Mouse (Mus musculus) E14TG2a.4 (cell line): ENCODE data around the gene Clrn3.

Experiments
- CTCF ChIP-seq: conservative IDR thresholded peaks from 2 replicates; pipeline ENCODE4 v1.5.1; 2014; ENCODE audit warnings: low read length
- NANOG ChIP-seq: IDR thresholded peaks from 2 replicates; pipeline ENCODE4 v1.6.1; 2014; ENCODE audit warnings: borderline replicate concordance, low read length, mixed read lengths
- POU5F1 ChIP-seq: IDR thresholded peaks from 2 replicates; pipeline ENCODE4 v1.6.1; 2014; ENCODE audit warnings: low read length, borderline replicate concordance

GRCm38 (mm10) chr7:135528515-135528914, at the start of gene Clrn3:
- TF ChIP-seq CTCF (no peak), POU5F1 (no peak), NANOG (no peak)
